ENCODE assay signal across 13 mouse cellular contexts in genomic region chr13:43729617-43730016, GRCm38 (mm10).
"Had no signal": no experiment of that assay in that cellular context is flagged by ENCODE, and none has a peak within 500 bp of the region (broad histone marks: within the 10 kb centered on the region; RNA-seq: fewer than 3 reads in every experiment).

No protein-coding gene starts in this region.

- ATAC-seq: midbrain, embryonic 16.5 days had no signal

- DNase-seq: lung, embryonic 14.5 days; lung, postnatal 10 days; lung, postnatal 4 days; midbrain, embryonic 14.5 days; retina, postnatal 1 day; right cerebral cortex, adult 18-20 months; right cerebral cortex, postnatal 25 days; right cerebral cortex, postnatal 4 days; spleen, adult 18-20 months; thymus, adult 18-20 months; thymus, postnatal 14 days; thymus, postnatal 36 days had no signal
